In the genomic region with DNA sequence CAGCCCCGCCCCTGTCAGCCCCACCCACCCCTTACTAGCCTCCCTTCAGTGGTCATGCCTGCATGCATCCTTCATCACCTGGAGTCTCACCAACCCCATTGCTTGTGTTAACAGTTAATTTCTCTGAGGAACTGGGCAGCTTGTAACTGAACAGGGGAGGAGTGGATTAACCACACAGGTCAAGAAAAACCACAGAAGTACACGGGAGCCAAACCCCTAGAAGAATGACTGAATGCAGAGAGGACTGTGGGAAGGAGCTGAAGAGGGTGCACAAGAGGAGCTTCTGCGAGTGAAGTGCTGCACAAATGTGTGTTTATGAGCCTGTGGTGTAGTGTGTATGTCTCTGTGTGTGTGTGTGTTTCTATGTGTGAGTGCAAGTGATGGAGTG, we compare ENCODE assay signal across 12 mouse cellular contexts. TPM values are rescaled to one million over a fixed set of nuclear protein-coding genes. Genes with fewer than 3 reads are reported as not detected.
A peak's percentile ranks its signal among the peaks of the same experiment; 100 is the strongest.
DNase-seq lines count a peak whose midpoint lies in the region; ATAC-seq and TF ChIP-seq lines count a peak whose summit lies in the region.
"Had no signal": no experiment of that assay in that cellular context is flagged by ENCODE, and none has a peak within 500 bp of the region (broad histone marks: within the 10 kb centered on the region; RNA-seq: fewer than 3 reads in every experiment).

No protein-coding gene starts in this region.

- WGBS in lung, postnatal 0 days, result 30% methylated on average over 3 of the region's 3 CpGs
- WGBS in forebrain, embryonic 15.5 days, result 15% methylated on average over 3 of the region's 3 CpGs
- 22% methylated on average over 3 of the region's 3 CpGs for WGBS in midbrain, embryonic 14.5 days
- 19% methylated on average over 3 of the region's 3 CpGs for WGBS in heart, embryonic 11.5 days (ENCODE audit: insufficient replicate concordance)
- WGBS in heart, embryonic 12.5 days, result 25% methylated on average over 3 of the region's 3 CpGs

- H3K9ac ChIP-seq in lung, postnatal 0 days (replicated peaks; ENCODE audit: low read depth), result no peak overlapping the region
- H3K9ac ChIP-seq in ES-E14 (ENCODE audit: insufficient read depth, low read depth, low read length, poor library complexity, severe bottlenecking), result no peak overlapping the region; the same call in 1 of the 2 replicates
- no peak overlapping the region for H3K9ac ChIP-seq in forebrain, embryonic 15.5 days (replicated peaks)
- H3K9ac ChIP-seq in midbrain, embryonic 14.5 days (replicated peaks; ENCODE audit: low read length), result no peak overlapping the region
- no peak overlapping the region for H3K9ac ChIP-seq in heart, embryonic 11.5 days (ENCODE audit: low read depth, low read length)
- H3K9ac ChIP-seq in heart, embryonic 12.5 days, result no peak overlapping the region
- H3K9ac ChIP-seq: lung, embryonic 15.5 days had no signal

- no peak for TF ChIP-seq EP300 in lung, postnatal 0 days (IDR thresholded peaks at IDR 0.05)

- H3K4me2 ChIP-seq in lung, postnatal 0 days (replicated peaks; ENCODE audit: low read depth, low read length), result no peak overlapping the region
- no peak overlapping the region for H3K4me2 ChIP-seq in forebrain, embryonic 15.5 days (replicated peaks)
- no peak overlapping the region for H3K4me2 ChIP-seq in midbrain, embryonic 14.5 days (ENCODE audit: low read length)
- H3K4me2 ChIP-seq in heart, embryonic 11.5 days, result no peak overlapping the region
- H3K4me2 ChIP-seq in heart, embryonic 12.5 days, result no peak overlapping the region
- H3K4me2 ChIP-seq: lung, embryonic 15.5 days had no signal

- no peak overlapping the region for H3K27ac ChIP-seq in lung, postnatal 0 days (ENCODE audit: low read length)
- H3K27ac ChIP-seq in ES-E14 (ENCODE audit: insufficient read depth, low read depth, low read length, poor library complexity, severe bottlenecking), result peak overlapping the region; percentile 57; the same call in 1 of the 2 replicates
- peak overlapping the region; percentile 41; the same call in 1 of the 2 replicates for H3K27ac ChIP-seq in forebrain, embryonic 15.5 days (replicated peaks)
- H3K27ac ChIP-seq in midbrain, embryonic 14.5 days (replicated peaks; ENCODE audit: low read depth, low read length), result peak overlapping the region; percentile 60
- no peak overlapping the region for H3K27ac ChIP-seq in heart, embryonic 11.5 days (ENCODE audit: low read depth, low read length)
- no peak overlapping the region for H3K27ac ChIP-seq in heart, embryonic 12.5 days (ENCODE audit: poor library complexity, severe bottlenecking)
- H3K27ac ChIP-seq: lung, embryonic 15.5 days had no signal

- H3K9me3 ChIP-seq in lung, postnatal 0 days (ENCODE audit: low read length), result no peaks in the 10 kb centered on the region
- no peaks in the 10 kb centered on the region for H3K9me3 ChIP-seq in ES-E14 (ENCODE audit: control insufficient read depth, insufficient read depth, low read depth, low read length)
- H3K9me3 ChIP-seq in forebrain, embryonic 15.5 days, result no peaks in the 10 kb centered on the region
- no peaks in the 10 kb centered on the region for H3K9me3 ChIP-seq in midbrain, embryonic 14.5 days (ENCODE audit: control insufficient read depth, low read length)
- no peaks in the 10 kb centered on the region for H3K9me3 ChIP-seq in heart, embryonic 11.5 days (replicated peaks; ENCODE audit: control insufficient read depth, low read length)
- no peaks in the 10 kb centered on the region for H3K9me3 ChIP-seq in heart, embryonic 12.5 days (replicated peaks)
- H3K9me3 ChIP-seq: lung, embryonic 15.5 days had no signal

- in situ Hi-C loops in ES-E14 (cut with MboI; ENCODE audit: low sequenced_read_pairs in 2 of 2, unreplicated experiment in 2 of 2), result no loop called here

- H3K27me3 ChIP-seq in lung, postnatal 0 days (replicated peaks; ENCODE audit: insufficient read depth, low read length), result no peaks in the 10 kb centered on the region
- H3K27me3 ChIP-seq in forebrain, embryonic 15.5 days, result no peaks in the 10 kb centered on the region
- no peaks in the 10 kb centered on the region for H3K27me3 ChIP-seq in midbrain, embryonic 14.5 days (ENCODE audit: control insufficient read depth, insufficient read depth, low read length)
- no peaks in the 10 kb centered on the region for H3K27me3 ChIP-seq in heart, embryonic 11.5 days (ENCODE audit: control insufficient read depth, insufficient read depth, low read length)
- no peaks in the 10 kb centered on the region for H3K27me3 ChIP-seq in heart, embryonic 12.5 days (replicated peaks)
- H3K27me3 ChIP-seq: lung, embryonic 15.5 days had no signal

- H3K4me3 ChIP-seq in lung, postnatal 0 days (ENCODE audit: low read depth, low read length), result no peak overlapping the region
- no peak overlapping the region; a peak in 1 of 4 replicates for H3K4me3 ChIP-seq in ES-E14 (ENCODE audit: insufficient read depth in 1 of 2, low read depth in 1 of 2, low read length in 2 of 2, poor library complexity in 1 of 2, severe bottlenecking in 1 of 2)
- no peak overlapping the region for H3K4me3 ChIP-seq in forebrain, embryonic 15.5 days
- no peak overlapping the region for H3K4me3 ChIP-seq in midbrain, embryonic 14.5 days (replicated peaks; ENCODE audit: low read depth, low read length)
- H3K4me3 ChIP-seq in heart, embryonic 11.5 days (ENCODE audit: low read depth, low read length), result no peak overlapping the region
- no peak overlapping the region for H3K4me3 ChIP-seq in heart, embryonic 12.5 days
- H3K4me3 ChIP-seq: erythroblast, embryonic 14.5 days; lung, embryonic 15.5 days had no signal

- H3K36me3 ChIP-seq in lung, postnatal 0 days (ENCODE audit: insufficient read depth, low read length), result no peaks in the 10 kb centered on the region
- H3K36me3 ChIP-seq in ES-E14 (ENCODE audit: control insufficient read depth, insufficient read depth, low read length, poor library complexity, severe bottlenecking), result no peaks in the 10 kb centered on the region
- no peaks in the 10 kb centered on the region for H3K36me3 ChIP-seq in forebrain, embryonic 15.5 days
- H3K36me3 ChIP-seq in midbrain, embryonic 14.5 days (ENCODE audit: control insufficient read depth, insufficient read depth, low read length), result no peaks in the 10 kb centered on the region
- H3K36me3 ChIP-seq in heart, embryonic 11.5 days (ENCODE audit: control insufficient read depth, insufficient read depth, low read length), result no peaks in the 10 kb centered on the region
- no peaks in the 10 kb centered on the region for H3K36me3 ChIP-seq in heart, embryonic 12.5 days
- H3K36me3 ChIP-seq: lung, embryonic 15.5 days had no signal

- peak; percentile 32; the same call in 1 of the 2 replicates for ATAC-seq in lung, postnatal 0 days
- ATAC-seq in forebrain, embryonic 15.5 days (replicated peaks), result no peak
- ATAC-seq in midbrain, embryonic 14.5 days (ENCODE audit: low FRiP score, low TSS enrichment), result no peak
- no peak for ATAC-seq in heart, embryonic 11.5 days (replicated peaks; ENCODE audit: insufficient number of reproducible peaks, low FRiP score, low TSS enrichment)
- no peak for ATAC-seq in heart, embryonic 12.5 days (ENCODE audit: insufficient number of reproducible peaks, low FRiP score)

- peak; percentile 37 for DNase-seq in lung, postnatal 0 days (ENCODE audit: low spot score)
- no peak for DNase-seq in lung, postnatal 25 days (ENCODE audit: low spot score)
- DNase-seq in ES-E14 (ENCODE audit: low read depth, low spot score), result no peak
- DNase-seq in midbrain, embryonic 14.5 days, result no peak
- DNase-seq in embryo, embryonic 10.5 days (ENCODE audit: low spot score), result no peak
- DNase-seq: cerebellum, postnatal 10 days; thymus, postnatal 25 days had no signal

- H3K4me1 ChIP-seq in lung, postnatal 0 days (ENCODE audit: insufficient read depth, low read depth, low read length), result no peaks in the 10 kb centered on the region
- peaks cover 28 to 48% of the 10 kb centered on the region in 2 experiments for H3K4me1 ChIP-seq in ES-E14 (ENCODE audit: control insufficient read depth in 2 of 2, insufficient read depth in 2 of 2, low read length in 2 of 2, poor library complexity in 1 of 2)
- H3K4me1 ChIP-seq in forebrain, embryonic 15.5 days, result peaks cover 41% of the 10 kb centered on the region
- H3K4me1 ChIP-seq in midbrain, embryonic 14.5 days (ENCODE audit: control insufficient read depth, insufficient read depth, low read length), result peaks cover 35% of the 10 kb centered on the region
- peaks cover 34% of the 10 kb centered on the region for H3K4me1 ChIP-seq in heart, embryonic 11.5 days (ENCODE audit: control insufficient read depth, insufficient read depth, low read length)
- peaks cover 45% of the 10 kb centered on the region for H3K4me1 ChIP-seq in heart, embryonic 12.5 days (replicated peaks)

- TF ChIP-seq CTCF in lung, postnatal 0 days (IDR thresholded peaks at IDR 0.05), result no peak

TF ChIP-seq in ES-E14, 5 proteins besides CTCF, POLR2A, EP300 and RAD21:
- TF ChIP-seq MAFK (IDR thresholded peaks at IDR 0.05; ENCODE audit: insufficient read depth, low read depth, low read length) (no peak), HCFC1 (IDR thresholded peaks at IDR 0.05; ENCODE audit: borderline replicate concordance, insufficient read depth, low read length) (no peak), ZC3H11A (IDR thresholded peaks at IDR 0.05; ENCODE audit: borderline replicate concordance, low read depth, low read length) (no peak), ZNF384 (IDR thresholded peaks at IDR 0.05; ENCODE audit: low read depth, low read length) (no peak), CHD2 (IDR thresholded peaks at IDR 0.05; ENCODE audit: low read depth, low read length) (no peak)

RNA-seq across cellular contexts. Expression of a gene that starts 47.3 kb away (rescaled TPM):
- 11.7 and 11.9 TPM in 2 replicates for polyA plus RNA-seq in lung, postnatal 0 days (2015; fragmentation: Nextera tagmentation; extraction: Ambion mirVana)
- total RNA-seq in ES-E14 (2012; rRNA removed), result 42.5 and 48.0 TPM in 2 replicates
- 15.4 and 19.9 TPM in 2 replicates for polyA plus RNA-seq in forebrain, embryonic 15.5 days (2015; fragmentation: Nextera tagmentation; extraction: Ambion mirVana)
- polyA plus RNA-seq in midbrain, embryonic 14.5 days (2014; fragmentation: Nextera tagmentation; extraction: Ambion mirVana), result 21.9 and 28.2 TPM in 2 replicates
- polyA plus RNA-seq in heart, embryonic 11.5 days (2014; fragmentation: Nextera tagmentation; extraction: Ambion mirVana), result 21.6 and 24.8 TPM in 2 replicates
- polyA plus RNA-seq in heart, embryonic 12.5 days (2016; fragmentation: Nextera tagmentation; extraction: Ambion mirVana), result 32.2 TPM in 2 replicates

RNA-seq across cellular contexts. Expression of a gene that starts 55.1 kb away (rescaled TPM):
- 64.4 and 81.7 TPM in 2 replicates for polyA plus RNA-seq in lung, postnatal 0 days (2015; fragmentation: Nextera tagmentation; extraction: Ambion mirVana)
- 72.1 and 74.5 TPM in 2 replicates for total RNA-seq in ES-E14 (2012; rRNA removed)
- 93.3 and 106 TPM in 2 replicates for polyA plus RNA-seq in forebrain, embryonic 15.5 days (2015; fragmentation: Nextera tagmentation; extraction: Ambion mirVana)
- 111 and 120 TPM in 2 replicates for polyA plus RNA-seq in midbrain, embryonic 14.5 days (2014; fragmentation: Nextera tagmentation; extraction: Ambion mirVana)
- polyA plus RNA-seq in heart, embryonic 11.5 days (2014; fragmentation: Nextera tagmentation; extraction: Ambion mirVana), result 108 and 110 TPM in 2 replicates
- polyA plus RNA-seq in heart, embryonic 12.5 days (2016; fragmentation: Nextera tagmentation; extraction: Ambion mirVana), result 94.5 and 102 TPM in 2 replicates

Comparison
In these comparisons a context has a peak if more than half of its experiments do, and no peak if none do; other contexts are left out.
1. H3K27ac ChIP-seq: peak in ES-E14 (single experiment), forebrain, embryonic 15.5 days (single experiment) and midbrain, embryonic 14.5 days (single experiment); none in lung, postnatal 0 days (single experiment), heart, embryonic 11.5 days (single experiment) and heart, embryonic 12.5 days (single experiment).